Mouse (Mus musculus): ENCODE measurements around the gene Ttc38.

Ttc38 gene

DNA sequence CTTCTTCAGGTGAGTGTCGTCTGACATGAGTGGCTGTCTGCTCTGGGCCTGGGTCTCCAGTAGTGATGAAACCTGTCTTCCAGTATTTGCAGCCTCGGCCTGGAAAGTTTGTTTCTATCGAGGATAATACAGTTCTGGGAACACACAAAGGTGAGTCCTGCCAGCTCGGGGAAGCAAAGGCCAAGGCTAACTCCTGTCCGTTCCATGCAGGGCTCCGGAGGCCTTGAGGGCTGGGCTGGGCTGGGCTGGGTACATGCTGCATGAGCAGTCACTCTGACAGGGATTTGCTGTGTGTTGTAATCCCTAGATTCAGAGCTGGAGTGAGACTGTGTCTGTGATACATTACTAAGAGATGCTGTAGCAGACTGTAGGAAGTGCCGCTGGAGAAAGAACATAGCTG is 61.8 kb downstream of the Ttc38 start:
- no peak for DNase-seq (ENCODE audit: low spot score in 2 of 2)

DNA sequence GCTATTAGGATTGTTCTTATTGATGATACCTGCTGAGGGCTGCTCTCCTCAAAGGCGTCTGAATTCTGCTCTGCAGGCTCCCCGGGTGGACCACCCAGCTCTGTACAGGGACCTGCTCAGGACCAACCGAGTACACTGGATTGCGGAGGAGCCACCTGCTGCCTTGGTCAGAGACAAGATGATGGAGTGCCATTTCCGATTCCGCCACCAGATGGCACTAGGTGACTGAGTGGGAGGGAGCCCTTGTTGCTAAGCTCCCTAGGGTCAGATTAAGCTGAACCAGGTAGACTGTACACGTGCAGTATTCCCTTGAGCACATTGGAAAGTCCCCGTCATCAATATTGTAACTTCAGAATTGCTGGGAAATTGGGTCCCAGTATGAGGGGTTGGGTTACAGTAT is 64.2 kb downstream of the Ttc38 start:
- peak; percentile 55 to 76 for DNase-seq (ENCODE audit: low spot score in 2 of 2)

DNA sequence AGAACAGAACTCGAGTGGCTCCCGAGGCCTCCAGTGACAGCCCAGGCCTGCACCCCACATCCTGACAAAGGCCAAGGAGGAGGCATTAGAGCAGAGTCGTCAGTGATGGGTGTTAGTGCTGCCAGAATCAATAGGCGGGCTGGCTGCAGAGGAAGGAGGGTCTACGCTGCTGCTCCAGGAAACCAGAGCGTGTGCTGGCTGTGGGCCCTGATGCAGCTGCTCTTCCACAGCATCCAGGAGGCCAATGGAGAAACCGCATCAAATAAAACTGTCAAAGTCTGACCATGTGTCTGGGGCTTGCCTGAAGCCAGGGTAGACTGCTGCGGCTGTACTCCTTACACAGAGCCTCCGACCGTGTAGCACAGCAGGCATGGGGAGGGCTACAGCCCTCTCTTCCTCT is 65.0 kb downstream of the Ttc38 start:
- DNase-seq (ENCODE audit: low spot score in 2 of 2): no peak

DNA sequence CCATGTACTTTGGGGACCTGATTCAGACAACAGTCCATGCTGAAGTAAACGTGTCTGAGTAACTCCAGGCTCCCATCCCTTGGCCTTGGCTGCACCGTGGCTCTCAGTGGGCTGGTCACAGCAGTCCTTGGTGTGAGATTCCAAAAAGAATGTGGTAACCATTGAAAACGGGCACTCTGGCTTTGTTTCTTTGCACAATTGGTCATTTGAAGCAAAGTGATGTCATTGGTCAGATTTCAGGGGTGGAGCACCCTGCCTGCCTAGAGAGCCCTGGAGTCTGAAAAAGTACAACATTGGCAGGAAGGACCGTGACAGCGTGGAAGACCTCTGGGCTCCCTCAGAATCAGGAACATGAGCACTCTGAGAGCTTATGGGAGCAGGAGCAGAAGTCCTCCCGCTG is 67.3 kb downstream of the Ttc38 start:
- no peak for DNase-seq (ENCODE audit: low spot score in 2 of 2)

DNA sequence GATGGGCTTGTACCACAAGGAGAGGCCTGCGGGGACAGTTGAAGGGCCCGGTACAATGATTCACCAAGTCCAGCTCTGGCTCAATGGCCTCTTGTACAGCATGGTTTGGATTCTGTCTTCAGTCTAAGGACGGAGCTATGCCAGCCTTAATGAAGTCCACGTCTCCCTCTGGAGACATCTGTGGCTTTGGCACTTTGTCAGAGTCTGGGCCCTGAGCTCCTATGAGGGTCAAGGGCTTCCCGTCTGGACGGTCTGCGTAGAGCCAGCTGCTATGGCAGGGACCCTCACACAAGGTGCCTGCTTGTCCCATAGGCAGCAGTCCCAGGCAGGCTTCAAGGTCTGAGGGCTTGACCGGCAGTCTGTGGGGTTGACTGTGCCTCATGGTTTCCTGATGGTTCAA is 68.2 kb downstream of the Ttc38 start:
- DNase-seq (ENCODE audit: low spot score in 2 of 2): no peak

DNA sequence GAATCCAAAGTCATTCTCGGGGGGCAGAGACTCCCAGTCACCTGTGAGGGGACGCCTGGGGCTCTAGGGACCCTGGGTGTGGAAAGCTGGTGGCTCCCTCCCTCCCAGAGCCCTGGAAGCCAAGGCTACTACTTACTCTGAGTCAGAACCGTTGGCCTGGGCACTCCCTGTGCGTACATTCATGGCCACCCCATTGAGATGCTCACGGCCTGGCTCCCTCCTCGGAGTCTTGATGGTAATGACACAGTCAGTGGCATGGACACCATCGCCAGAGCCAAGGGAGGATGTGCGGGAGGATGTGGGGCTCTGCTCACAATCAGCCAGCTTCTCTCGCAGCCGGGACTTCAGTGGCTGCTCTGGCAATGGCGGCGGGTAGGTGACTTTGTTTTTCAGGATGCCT is 68.7 kb downstream of the Ttc38 start:
- DNase-seq (ENCODE audit: low spot score in 2 of 2): no peak

DNA sequence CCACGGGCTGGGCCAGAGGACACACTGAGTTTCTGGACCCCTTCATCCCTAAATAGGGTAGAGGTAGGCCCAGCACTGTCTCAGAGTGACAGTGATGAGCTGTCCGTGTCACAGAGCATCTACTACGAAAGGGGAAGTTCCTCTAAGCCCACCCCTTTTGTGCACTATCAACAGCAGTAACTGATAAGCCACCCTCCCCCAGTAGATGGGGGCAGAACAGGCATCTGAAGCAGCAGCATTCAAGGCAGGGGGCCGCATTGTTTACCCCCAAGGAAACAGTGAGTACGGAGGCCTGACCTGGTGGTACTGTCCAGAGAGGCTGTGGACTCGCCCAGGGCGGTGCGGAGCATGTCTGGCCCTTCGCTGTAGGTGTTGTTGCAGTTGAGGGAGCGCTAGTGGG is 70.4 kb downstream of the Ttc38 start:
- no peak for DNase-seq (ENCODE audit: low spot score in 2 of 2)

DNA sequence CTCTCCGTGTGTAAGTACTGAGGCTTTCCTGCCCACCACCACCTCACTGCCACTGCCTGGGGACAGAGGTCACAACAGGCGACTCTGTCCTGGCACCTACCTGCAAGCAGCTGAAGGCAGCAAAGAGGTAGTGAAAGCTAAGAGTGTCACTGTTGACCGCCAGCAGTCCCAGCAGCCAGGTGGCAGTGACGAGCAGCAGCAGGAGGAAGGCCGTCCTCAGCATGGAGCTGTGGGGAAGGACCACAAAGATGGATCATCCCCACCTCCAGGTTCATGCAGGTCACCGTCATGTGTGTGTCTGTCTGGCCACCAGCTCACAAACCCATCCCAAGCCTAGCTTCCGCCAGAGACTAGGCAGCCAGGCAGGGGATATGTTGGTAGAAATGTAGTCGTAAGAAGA is 71.7 kb downstream of the Ttc38 start:
- no peak for DNase-seq (ENCODE audit: low spot score in 2 of 2)
